Mouse (Mus musculus) neural tube, embryonic 12.5 days (tissue): ENCODE data around the gene Eml6. TPM values are rescaled to one million over a fixed set of nuclear protein-coding genes. Genes with fewer than 3 reads are reported as not detected.

Experiments used
- ATAC-seq: fragments of 200-750 bp; cut with Nextera tagmentation; 2 replicates; pipeline ENCODE4 v1.8.0; 2017; ENCODE audit warnings: low read depth, mild to moderate bottlenecking, moderate TSS enrichment, moderate library complexity; ENCODE audit not compliant: low FRiP score
- H3K27ac ChIP-seq: fragments of 300-500 bp; sonication (generic); 2 replicates; pipeline ENCODE4 v1.5.1; 2016
- H3K27me3 ChIP-seq: fragments of 300-500 bp; sonication (generic); replicated peaks from 2 replicates; pipeline ENCODE4 v1.6.1; 2016; ENCODE audit warnings: mild to moderate bottlenecking
- H3K36me3 ChIP-seq: fragments of 300-500 bp; sonication (generic); 2 replicates; pipeline ENCODE4 v1.6.1; 2016; ENCODE audit warnings: mild to moderate bottlenecking
- H3K4me1 ChIP-seq: fragments of 300-500 bp; sonication (generic); 2 replicates; pipeline ENCODE4 v1.6.1; 2016
- H3K4me2 ChIP-seq: fragments of 300-500 bp; sonication (generic); replicated peaks from 2 replicates; pipeline ENCODE4 v1.6.1; 2016; ENCODE audit warnings: mild to moderate bottlenecking
- H3K4me3 ChIP-seq: fragments of 300-500 bp; sonication (generic); 2 replicates; pipeline ENCODE4 v1.5.1; 2016
- H3K9ac ChIP-seq: fragments of 300-500 bp; sonication (generic); 2 replicates; pipeline ENCODE4 v1.6.1; 2016; ENCODE audit warnings: mild to moderate bottlenecking
- H3K9me3 ChIP-seq: fragments of 300-500 bp; sonication (generic); 2 replicates; pipeline ENCODE4 v1.6.1; 2016; ENCODE audit warnings: mild to moderate bottlenecking
- WGBS: fragments of 180-500 bp; shearing (Covaris S2); methylation state at CpG from one replicate; pipeline ENCODE4 v1.1.7; 2016; 5-methylcytosine and 5-hydroxymethylcytosine counted together
- polyA plus RNA-seq: library from polyadenylated mRNA; unstranded; fragments of >200 nt; fragmentation: Nextera tagmentation; extraction: Ambion mirVana; gene quantifications from 2 replicates; pipeline ENCODE4 v1.2.1, GENCODE M21; 2016

Eml6 gene
- polyA plus RNA-seq, 1 experiment from 2014 or later = 3.7 TPM

- peak; percentile 96 for ATAC-seq
- Histone ChIP-seq H3K36me3 (no peaks in the 10 kb centered on the region), H3K27me3 (no peaks in the 10 kb centered on the region), H3K9me3 (no peaks in the 10 kb centered on the region), H3K9ac (peak overlapping the region; percentile 98), H3K4me2 (peak overlapping the region; percentile 64), H3K4me3 (peak overlapping the region; percentile 98), H3K4me1 (peaks cover 10% of the 10 kb centered on the region; the same call in 1 of the 2 replicates), H3K27ac (peak overlapping the region; percentile 96)
- under 1% methylated on average over 53 of the region's 53 CpGs for WGBS
These were observed 332.0 kb downstream of the Eml6 start for GRCm38 (mm10) chr11:29693576-29694410.

Other genes with a start within 250 kb of the Eml6 start
- gene 4931440F15Rik, start 200.4 kb downstream of the Eml6 start, polyA plus RNA-seq = 0.33 and 0.38 TPM in 2 replicates
- gene Sptbn1, start 242.1 kb upstream of the Eml6 start, polyA plus RNA-seq = 110 and 122 TPM in 2 replicates